Mouse (Mus musculus) C2C12 (cell line): Measurements from ENCODE around the gene Flnc.

Experiments used
- CEBPB ChIP-seq: IDR thresholded peaks from one replicate; pipeline ENCODE4 v1.6.1; 2011; ENCODE audit warnings: low read depth, mild to moderate bottlenecking, control low read depth, moderate library complexity
- CTCF ChIP-seq: IDR thresholded peaks from one replicate; pipeline ENCODE4 v1.5.1; 2011; ENCODE audit not compliant: control insufficient read depth, insufficient read depth, insufficient read length
- FOSL1 ChIP-seq: IDR thresholded peaks from one replicate; pipeline ENCODE4 v1.8.0; 2011; ENCODE audit warnings: mild to moderate bottlenecking, low read length; ENCODE audit not compliant: poor library complexity, insufficient read depth, severe bottlenecking
- MAX ChIP-seq: IDR thresholded peaks from one replicate; pipeline ENCODE4 v1.6.1; 2011; ENCODE audit warnings: mild to moderate bottlenecking, control low read depth
- MYOD1 ChIP-seq: IDR thresholded peaks from one replicate; pipeline ENCODE4 v1.6.1; 2011; ENCODE audit warnings: low read depth; ENCODE audit not compliant: control insufficient read depth, insufficient read length
- MYOG ChIP-seq: IDR thresholded peaks from one replicate; pipeline ENCODE4 v1.6.1; 2011; ENCODE audit not compliant: control insufficient read depth, insufficient read length; ENCODE audit errors: extremely low read depth
- USF1 ChIP-seq: IDR thresholded peaks from one replicate; pipeline ENCODE4 v1.6.1; 2011; ENCODE audit warnings: low read depth, mild to moderate bottlenecking, control low read depth, moderate library complexity

GRCm38 (mm10) chr6:29396714-29397540 is 36.1 kb upstream of the Flnc start:
- TF ChIP-seq CTCF (no peak), MYOG (no peak), MAX (no peak), CEBPB (no peak), MYOD1 (no peak), FOSL1 (no peak), USF1 (no peak)
